Mouse (Mus musculus) testis, adult 2 months (tissue): ENCODE measurements at regions not wholly inside any gene's neighbourhood (a gene's known extent, or its start where the extent isn't known, plus 50 kb on each side); places are given as distances from the start of the nearest gene placed in this dataset.

ENCODE experiments used
- CTCF ChIP-seq: fragments of 200-500 bp; IDR thresholded peaks from 2 replicates; pipeline ENCODE4 v1.5.1; 2012; ENCODE audit warnings: low read depth, mild to moderate bottlenecking, inconsistent platforms, low read length, moderate library complexity; ENCODE audit not compliant: control insufficient read depth, insufficient read depth, insufficient replicate concordance
- POLR2A ChIP-seq: fragments of 200-500 bp; IDR thresholded peaks from 2 replicates; pipeline ENCODE4 v1.6.1; 2012; ENCODE audit warnings: low read depth, mild to moderate bottlenecking, inconsistent platforms, low read length, moderate library complexity; ENCODE audit not compliant: control insufficient read depth

DNA sequence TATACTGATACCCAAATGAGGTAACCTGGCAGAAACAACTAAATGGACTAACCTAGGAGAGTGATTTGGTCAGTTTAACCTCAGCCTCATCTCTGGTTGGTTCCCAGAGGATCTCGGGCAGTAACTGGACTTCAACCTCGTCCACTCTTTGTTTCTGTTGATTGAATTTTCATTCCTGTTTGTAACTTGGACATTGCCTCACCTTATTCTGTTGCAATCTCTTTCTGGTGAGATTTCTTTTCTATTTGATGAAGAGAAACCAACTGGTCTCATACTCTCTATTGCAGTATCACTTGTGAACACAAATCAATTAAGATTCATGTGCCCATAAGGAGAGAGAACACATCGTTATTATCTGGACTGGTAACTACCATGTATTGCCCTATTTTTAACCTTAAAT is 163.3 kb upstream of the Ano5 start:
- TF ChIP-seq CTCF (no peak), POLR2A (no peak)
